Mouse (Mus musculus): ENCODE data around the gene Zfyve27. TPM values are rescaled to one million over a fixed set of nuclear protein-coding genes. Genes with fewer than 3 reads are reported as not detected.
A peak's percentile ranks its signal among the peaks of the same experiment; 100 is the strongest.

Zfyve27 gene
- polyA plus RNA-seq, 1 experiment from 2014 or later, result 11.6 TPM

DNA sequence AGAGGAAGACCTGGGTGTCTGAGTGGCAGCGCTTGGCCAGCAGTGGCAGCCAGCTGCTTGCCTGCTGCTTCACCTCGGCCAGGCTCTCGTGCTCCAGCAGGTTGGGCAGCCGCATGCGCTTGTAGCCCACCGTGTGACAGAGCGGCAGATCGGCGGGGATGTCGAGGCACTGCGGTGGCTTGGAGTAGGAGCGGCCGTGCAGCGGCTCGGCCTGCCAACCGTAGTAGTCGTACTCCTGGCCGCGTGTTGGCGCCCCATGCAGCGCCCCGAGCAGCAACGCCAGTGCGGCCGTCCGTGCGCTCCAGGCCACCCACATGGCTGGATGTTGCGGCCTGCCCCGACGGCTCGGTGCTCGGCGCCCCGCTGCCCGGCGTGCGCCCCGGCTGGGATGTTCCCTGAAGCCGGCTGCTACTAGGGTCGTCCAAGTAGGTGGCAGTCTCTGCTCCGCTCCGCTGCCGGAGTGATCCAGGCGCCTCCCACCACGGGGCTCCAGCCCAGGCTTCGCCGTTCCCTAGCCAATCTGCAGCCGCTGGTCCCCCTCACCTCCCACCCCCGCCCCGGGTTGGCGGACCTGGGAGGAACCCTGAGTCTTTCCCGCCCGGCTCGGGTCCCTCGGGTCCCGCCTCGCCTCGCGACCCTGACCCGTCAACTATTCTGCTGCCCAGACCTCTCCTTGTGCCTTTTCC is 38.1 kb downstream of the Zfyve27 start, which contains the start of gene Sfrp5:
TSS of gene Sfrp5 (minus strand) at position 557 of the 686 bp plus-strand sequence.
- H3K36me3 ChIP-seq (ENCODE audit: control insufficient read depth, insufficient read depth, low read length), result no peaks in the 10 kb centered on the region
- no peak within 1 kb of the TSS for H3K27ac ChIP-seq (ENCODE audit: low read depth, low read length)
- H3K4me3 ChIP-seq (ENCODE audit: low read depth, low read length), result peak within 1 kb of the TSS; percentile 35
- H3K27me3 ChIP-seq (ENCODE audit: control insufficient read depth, insufficient read depth, low read length), result peaks cover 64% of the 10 kb centered on the region
- under 1% methylated on average over 59 of the region's 60 CpGs for WGBS (ENCODE audit: insufficient replicate concordance)
- peak; percentile 42; the same call in 1 of the 2 replicates for ATAC-seq (replicated peaks; ENCODE audit: insufficient number of reproducible peaks, low FRiP score, low TSS enrichment)
- peak within 1 kb of the TSS; percentile 52; the same call in 1 of the 2 replicates for H3K9ac ChIP-seq (ENCODE audit: low read depth, low read length)
- peaks cover 9% of the 10 kb centered on the region for H3K4me1 ChIP-seq (ENCODE audit: control insufficient read depth, insufficient read depth, low read length)
- H3K9me3 ChIP-seq (replicated peaks; ENCODE audit: control insufficient read depth, low read length), result no peaks in the 10 kb centered on the region
- peak within 1 kb of the TSS; percentile 65 for H3K4me2 ChIP-seq

GRCm38 (mm10) chr19:42202467-42202866 is 38.7 kb downstream of the Zfyve27 start:
- no peak for ATAC-seq (replicated peaks; ENCODE audit: insufficient number of reproducible peaks, low FRiP score, low TSS enrichment)
- H3K9ac ChIP-seq (ENCODE audit: low read depth, low read length), result no peak overlapping the region
- H3K4me2 ChIP-seq, result peak overlapping the region; percentile 65
- H3K27ac ChIP-seq (ENCODE audit: low read depth, low read length), result no peak overlapping the region
- no peaks in the 10 kb centered on the region for H3K36me3 ChIP-seq (ENCODE audit: control insufficient read depth, insufficient read depth, low read length)
- 24% methylated on average over 8 of the region's 8 CpGs for WGBS (ENCODE audit: insufficient replicate concordance)
- H3K4me1 ChIP-seq (ENCODE audit: control insufficient read depth, insufficient read depth, low read length), result peaks cover 9% of the 10 kb centered on the region
- H3K27me3 ChIP-seq (ENCODE audit: control insufficient read depth, insufficient read depth, low read length), result peaks cover 65% of the 10 kb centered on the region
- H3K9me3 ChIP-seq (replicated peaks; ENCODE audit: control insufficient read depth, low read length), result no peaks in the 10 kb centered on the region
- H3K4me3 ChIP-seq (ENCODE audit: low read depth, low read length), result peak overlapping the region; percentile 35

GRCm38 (mm10) chr19:42204306-42204705 is 40.6 kb downstream of the Zfyve27 start:
- peaks cover 57% of the 10 kb centered on the region for H3K27me3 ChIP-seq (ENCODE audit: control insufficient read depth, insufficient read depth, low read length)

GRCm38 (mm10) chr19:42205201-42205600 is 41.5 kb downstream of the Zfyve27 start:
- Histone ChIP-seq H3K4me2 (no peak overlapping the region), H3K4me1 (ENCODE audit: control insufficient read depth, insufficient read depth, low read length) (peaks cover 9% of the 10 kb centered on the region), H3K36me3 (ENCODE audit: control insufficient read depth, insufficient read depth, low read length) (no peaks in the 10 kb centered on the region), H3K9ac (ENCODE audit: low read depth, low read length) (no peak overlapping the region), H3K4me3 (ENCODE audit: low read depth, low read length) (no peak overlapping the region), H3K27me3 (ENCODE audit: control insufficient read depth, insufficient read depth, low read length) (peaks cover 55% of the 10 kb centered on the region), H3K27ac (ENCODE audit: low read depth, low read length) (no peak overlapping the region), H3K9me3 (replicated peaks; ENCODE audit: control insufficient read depth, low read length) (no peaks in the 10 kb centered on the region)
- 82% methylated on average over 8 of the region's 8 CpGs for WGBS (ENCODE audit: insufficient replicate concordance)
- no peak for ATAC-seq (replicated peaks; ENCODE audit: insufficient number of reproducible peaks, low FRiP score, low TSS enrichment)

More at GRCm38 (mm10) chr19:42204306-42204705, 40.6 kb downstream of the Zfyve27 start:
- peaks cover 9% of the 10 kb centered on the region for H3K4me1 ChIP-seq (ENCODE audit: control insufficient read depth, insufficient read depth, low read length)
- H3K9me3 ChIP-seq (replicated peaks; ENCODE audit: control insufficient read depth, low read length), result no peaks in the 10 kb centered on the region
- no peak overlapping the region for H3K27ac ChIP-seq (ENCODE audit: low read depth, low read length)
- H3K36me3 ChIP-seq (ENCODE audit: control insufficient read depth, insufficient read depth, low read length), result no peaks in the 10 kb centered on the region
- no peak overlapping the region for H3K4me2 ChIP-seq
- WGBS (ENCODE audit: insufficient replicate concordance), result 69% methylated on average over 4 of the region's 4 CpGs
- no peak overlapping the region for H3K9ac ChIP-seq (ENCODE audit: low read depth, low read length)
- no peak overlapping the region for H3K4me3 ChIP-seq (ENCODE audit: low read depth, low read length)
- no peak for ATAC-seq (replicated peaks; ENCODE audit: insufficient number of reproducible peaks, low FRiP score, low TSS enrichment)

- Histone ChIP-seq H3K27ac (ENCODE audit: low read depth, low read length) (no peak overlapping the region), H3K9me3 (replicated peaks; ENCODE audit: control insufficient read depth, low read length) (no peaks in the 10 kb centered on the region), H3K4me2 (no peak overlapping the region), H3K4me3 (ENCODE audit: low read depth, low read length) (no peak overlapping the region), H3K9ac (ENCODE audit: low read depth, low read length) (no peak overlapping the region), H3K4me1 (ENCODE audit: control insufficient read depth, insufficient read depth, low read length) (0 out of 2 replicates have a peak, but pooled peaks cover 8% of the 10 kb centered on the region), H3K36me3 (ENCODE audit: control insufficient read depth, insufficient read depth, low read length) (no peaks in the 10 kb centered on the region), H3K27me3 (ENCODE audit: control insufficient read depth, insufficient read depth, low read length) (peaks cover 23% of the 10 kb centered on the region; the same call in 1 of the 2 replicates)
- no peak for ATAC-seq (replicated peaks; ENCODE audit: insufficient number of reproducible peaks, low FRiP score, low TSS enrichment)
- WGBS (ENCODE audit: insufficient replicate concordance), result 62% methylated on average over 7 of the region's 7 CpGs
These were observed 45.7 kb downstream of the Zfyve27 start for GRCm38 (mm10) chr19:42209485-42209884.

- no peak overlapping the region for H3K4me3 ChIP-seq (ENCODE audit: low read depth, low read length)
- no peak overlapping the region for H3K9ac ChIP-seq (ENCODE audit: low read depth, low read length)
- H3K4me2 ChIP-seq, result no peak overlapping the region
- no peaks in the 10 kb centered on the region for H3K36me3 ChIP-seq (ENCODE audit: control insufficient read depth, insufficient read depth, low read length)
- no peaks in the 10 kb centered on the region for H3K9me3 ChIP-seq (replicated peaks; ENCODE audit: control insufficient read depth, low read length)
- peaks cover 23% of the 10 kb centered on the region; the same call in 1 of the 2 replicates for H3K27me3 ChIP-seq (ENCODE audit: control insufficient read depth, insufficient read depth, low read length)
- H3K4me1 ChIP-seq (ENCODE audit: control insufficient read depth, insufficient read depth, low read length), result 0 out of 2 replicates have a peak, but pooled peaks cover 8% of the 10 kb centered on the region
- no peak overlapping the region for H3K27ac ChIP-seq (ENCODE audit: low read depth, low read length)
- 47% methylated on average over 6 of the region's 6 CpGs for WGBS (ENCODE audit: insufficient replicate concordance)
- ATAC-seq (replicated peaks; ENCODE audit: insufficient number of reproducible peaks, low FRiP score, low TSS enrichment), result no peak
These were observed 46.2 kb downstream of the Zfyve27 start for GRCm38 (mm10) chr19:42209976-42210375.

- 15% methylated on average over 8 of the region's 8 CpGs for WGBS (ENCODE audit: insufficient replicate concordance)
- no peak overlapping the region for H3K4me2 ChIP-seq
- ATAC-seq (replicated peaks; ENCODE audit: insufficient number of reproducible peaks, low FRiP score, low TSS enrichment), result no peak
These were observed 48.2 kb downstream of the Zfyve27 start for GRCm38 (mm10) chr19:42211936-42212335.

DNA sequence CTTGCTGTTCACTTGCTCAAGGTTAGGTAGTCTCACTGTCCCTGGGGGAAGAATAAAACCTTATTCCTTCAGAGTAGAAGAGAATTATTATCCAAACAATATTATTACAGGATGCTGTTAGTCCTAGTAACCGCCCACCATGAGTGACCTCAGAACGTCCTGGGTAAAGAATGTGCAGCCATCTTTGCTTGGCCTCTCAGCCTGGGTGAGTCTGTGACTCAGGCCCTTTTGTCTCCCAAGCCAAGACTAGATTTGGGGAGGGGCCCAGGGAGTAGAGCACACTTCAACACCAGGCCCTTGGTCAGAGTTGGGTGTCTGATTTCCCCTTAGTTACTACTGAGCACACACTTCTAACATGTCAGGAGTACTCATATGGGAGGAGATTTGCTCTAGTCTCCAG is 50.9 kb downstream of the Zfyve27 start:
- Histone ChIP-seq H3K4me1 (ENCODE audit: control insufficient read depth, insufficient read depth, low read length) (0 out of 2 replicates have a peak, but pooled peaks cover 8% of the 10 kb centered on the region), H3K27ac (ENCODE audit: low read depth, low read length) (no peak overlapping the region), H3K4me2 (no peak overlapping the region), H3K36me3 (ENCODE audit: control insufficient read depth, insufficient read depth, low read length) (no peaks in the 10 kb centered on the region), H3K27me3 (ENCODE audit: control insufficient read depth, insufficient read depth, low read length) (peaks cover 13% of the 10 kb centered on the region; the same call in 1 of the 2 replicates), H3K4me3 (ENCODE audit: low read depth, low read length) (no peak overlapping the region), H3K9ac (ENCODE audit: low read depth, low read length) (no peak overlapping the region), H3K9me3 (replicated peaks; ENCODE audit: control insufficient read depth, low read length) (no peaks in the 10 kb centered on the region)
- WGBS (ENCODE audit: insufficient replicate concordance), result 64% methylated on average over 2 of the region's 2 CpGs
- no peak for ATAC-seq (replicated peaks; ENCODE audit: insufficient number of reproducible peaks, low FRiP score, low TSS enrichment)

More at GRCm38 (mm10) chr19:42211936-42212335, 48.2 kb downstream of the Zfyve27 start:
- Histone ChIP-seq H3K9ac (ENCODE audit: low read depth, low read length) (no peak overlapping the region), H3K27me3 (ENCODE audit: control insufficient read depth, insufficient read depth, low read length) (peaks cover 18% of the 10 kb centered on the region; the same call in 1 of the 2 replicates), H3K4me3 (ENCODE audit: low read depth, low read length) (no peak overlapping the region), H3K9me3 (replicated peaks; ENCODE audit: control insufficient read depth, low read length) (no peaks in the 10 kb centered on the region), H3K4me1 (ENCODE audit: control insufficient read depth, insufficient read depth, low read length) (0 out of 2 replicates have a peak, but pooled peaks cover 8% of the 10 kb centered on the region), H3K27ac (ENCODE audit: low read depth, low read length) (no peak overlapping the region), H3K36me3 (ENCODE audit: control insufficient read depth, insufficient read depth, low read length) (no peaks in the 10 kb centered on the region)

Measured in heart, embryonic 11.5 days (tissue).